Mouse (Mus musculus): Measurements from ENCODE around the gene Tmem231. TPM values are rescaled to one million over a fixed set of nuclear protein-coding genes. Genes with fewer than 3 reads are reported as not detected.

Gene Tmem231
- polyA plus RNA-seq, 1 experiment from 2014 or later, result 15.3 TPM

- no peaks in the 10 kb centered on the region for H3K4me1 ChIP-seq (replicated peaks; ENCODE audit: control insufficient read depth, insufficient read depth, low read length)
- no peaks in the 10 kb centered on the region for H3K27me3 ChIP-seq (ENCODE audit: control insufficient read depth, insufficient read depth, low read length)
- no peak overlapping the region for H3K9ac ChIP-seq
- H3K4me3 ChIP-seq (replicated peaks; ENCODE audit: low read length), result no peak overlapping the region
- H3K27ac ChIP-seq, result no peak overlapping the region
- DNase-seq (ENCODE audit: low spot score) (peak; percentile 48), ATAC-seq (ENCODE audit: low FRiP score) (no peak)
- peaks cover 9% of the 10 kb centered on the region; the same call in 1 of the 2 replicates for H3K36me3 ChIP-seq (replicated peaks; ENCODE audit: control insufficient read depth, insufficient read depth)
- no peak overlapping the region for H3K4me2 ChIP-seq (replicated peaks)
- no peaks in the 10 kb centered on the region for H3K9me3 ChIP-seq (ENCODE audit: control insufficient read depth, low read length)
- WGBS, result 32% methylated on average over 10 of the region's 10 CpGs
Measured at GRCm38 (mm10) chr8:111923383-111923804, 10.3 kb downstream of the Tmem231 start.

- ATAC-seq (ENCODE audit: low FRiP score), result no peak
Measured at GRCm38 (mm10) chr8:111920971-111921370, 12.7 kb downstream of the Tmem231 start.

GRCm38 (mm10) chr8:111919663-111920062 lies 14.0 kb downstream of the Tmem231 start:
- Histone ChIP-seq H3K4me1 (replicated peaks; ENCODE audit: control insufficient read depth, insufficient read depth, low read length) (no peaks in the 10 kb centered on the region), H3K4me3 (replicated peaks; ENCODE audit: low read length) (no peak overlapping the region), H3K27ac (no peak overlapping the region), H3K36me3 (replicated peaks; ENCODE audit: control insufficient read depth, insufficient read depth) (peaks cover 18% of the 10 kb centered on the region; the same call in 1 of the 2 replicates), H3K4me2 (replicated peaks) (no peak overlapping the region), H3K9ac (no peak overlapping the region), H3K27me3 (ENCODE audit: control insufficient read depth, insufficient read depth, low read length) (no peaks in the 10 kb centered on the region), H3K9me3 (ENCODE audit: control insufficient read depth, low read length) (no peaks in the 10 kb centered on the region)
- DNase-seq (ENCODE audit: low spot score), result no peak
- WGBS, result 86% methylated on average over 2 of the region's 2 CpGs
- no peak for ATAC-seq (ENCODE audit: low FRiP score)

More at GRCm38 (mm10) chr8:111920971-111921370, 12.7 kb downstream of the Tmem231 start:
- no peaks in the 10 kb centered on the region for H3K27me3 ChIP-seq (ENCODE audit: control insufficient read depth, insufficient read depth, low read length)
- WGBS, result 91% methylated on average over 4 of the region's 4 CpGs
- no peak overlapping the region for H3K4me2 ChIP-seq (replicated peaks)
- H3K9ac ChIP-seq, result no peak overlapping the region
- no peak overlapping the region for H3K27ac ChIP-seq
- DNase-seq (ENCODE audit: low spot score), result no peak
- no peak overlapping the region for H3K4me3 ChIP-seq (replicated peaks; ENCODE audit: low read length)
- H3K4me1 ChIP-seq (replicated peaks; ENCODE audit: control insufficient read depth, insufficient read depth, low read length), result no peaks in the 10 kb centered on the region
- H3K36me3 ChIP-seq (replicated peaks; ENCODE audit: control insufficient read depth, insufficient read depth), result peaks cover 18% of the 10 kb centered on the region; the same call in 1 of the 2 replicates
- no peaks in the 10 kb centered on the region for H3K9me3 ChIP-seq (ENCODE audit: control insufficient read depth, low read length)

GRCm38 (mm10) chr8:111912860-111913432 lies 20.7 kb downstream of the Tmem231 start:
- no peak overlapping the region for H3K9ac ChIP-seq
- ATAC-seq (ENCODE audit: low FRiP score) (peak; percentile 90), DNase-seq (ENCODE audit: low spot score) (peak; percentile 61)
- H3K36me3 ChIP-seq (replicated peaks; ENCODE audit: control insufficient read depth, insufficient read depth), result peaks cover 15% of the 10 kb centered on the region; the same call in 1 of the 2 replicates
- peaks cover 14% of the 10 kb centered on the region; the same call in 1 of the 2 replicates for H3K4me1 ChIP-seq (replicated peaks; ENCODE audit: control insufficient read depth, insufficient read depth, low read length)
- no peaks in the 10 kb centered on the region for H3K27me3 ChIP-seq (ENCODE audit: control insufficient read depth, insufficient read depth, low read length)
- H3K9me3 ChIP-seq (ENCODE audit: control insufficient read depth, low read length), result no peaks in the 10 kb centered on the region
- peak overlapping the region; percentile 35; the same call in 1 of the 2 replicates for H3K27ac ChIP-seq
- H3K4me3 ChIP-seq (replicated peaks; ENCODE audit: low read length), result no peak overlapping the region
- peak overlapping the region; percentile 21; the same call in 1 of the 2 replicates for H3K4me2 ChIP-seq (replicated peaks)
- 32% methylated on average over 12 of the region's 12 CpGs for WGBS

GRCm38 (mm10) chr8:111911572-111911971 lies 22.1 kb downstream of the Tmem231 start:
- Histone ChIP-seq H3K27ac (0 out of 2 replicates have a peak overlapping the region, but pooled peaks have one; percentile 27), H3K4me3 (replicated peaks; ENCODE audit: low read length) (no peak overlapping the region), H3K9me3 (ENCODE audit: control insufficient read depth, low read length) (no peaks in the 10 kb centered on the region), H3K9ac (no peak overlapping the region), H3K27me3 (ENCODE audit: control insufficient read depth, insufficient read depth, low read length) (no peaks in the 10 kb centered on the region), H3K4me2 (replicated peaks) (no peak overlapping the region), H3K4me1 (replicated peaks; ENCODE audit: control insufficient read depth, insufficient read depth, low read length) (peaks cover 14% of the 10 kb centered on the region; the same call in 1 of the 2 replicates), H3K36me3 (replicated peaks; ENCODE audit: control insufficient read depth, insufficient read depth) (0 out of 2 replicates have a peak, but pooled peaks cover 6% of the 10 kb centered on the region)
- WGBS, result 35% methylated on average over 7 of the region's 7 CpGs
- no peak for ATAC-seq (ENCODE audit: low FRiP score)
- no peak for DNase-seq (ENCODE audit: low spot score)

- H3K9ac ChIP-seq, result peak within 1 kb of the TSS; percentile 72
- H3K4me3 ChIP-seq (replicated peaks; ENCODE audit: low read length), result peak within 1 kb of the TSS; percentile 38
- H3K27me3 ChIP-seq (ENCODE audit: control insufficient read depth, insufficient read depth, low read length), result no peaks in the 10 kb centered on the region
- H3K4me1 ChIP-seq (replicated peaks; ENCODE audit: control insufficient read depth, insufficient read depth, low read length), result peaks cover 14% of the 10 kb centered on the region; the same call in 1 of the 2 replicates
- H3K9me3 ChIP-seq (ENCODE audit: control insufficient read depth, low read length), result no peaks in the 10 kb centered on the region
- ATAC-seq (ENCODE audit: low FRiP score) (peak; percentile 44; the same call in 1 of the 2 replicates), DNase-seq (ENCODE audit: low spot score) (no peak)
- WGBS, result 4% methylated on average over 45 of the region's 47 CpGs
- no peak within 1 kb of the TSS; the same call in 1 of the 2 replicates for H3K27ac ChIP-seq
- H3K4me2 ChIP-seq (replicated peaks), result peak within 1 kb of the TSS; percentile 81
- 0 out of 2 replicates have a peak, but pooled peaks cover 3% of the 10 kb centered on the region for H3K36me3 ChIP-seq (replicated peaks; ENCODE audit: control insufficient read depth, insufficient read depth)
Measured at GRCm38 (mm10) chr8:111909621-111910450, 23.8 kb downstream of the Tmem231 start, which contains the start of gene Chst5. Chst5 (minus strand) TSS chr8:111910447.

- no peak overlapping the region for H3K4me2 ChIP-seq (replicated peaks)
- H3K4me3 ChIP-seq (replicated peaks; ENCODE audit: low read length), result no peak overlapping the region
- DNase-seq (ENCODE audit: low spot score) (no peak), ATAC-seq (ENCODE audit: low FRiP score) (no peak)
- no peaks in the 10 kb centered on the region for H3K36me3 ChIP-seq (replicated peaks; ENCODE audit: control insufficient read depth, insufficient read depth)
- no peak overlapping the region for H3K27ac ChIP-seq
- no peaks in the 10 kb centered on the region for H3K27me3 ChIP-seq (ENCODE audit: control insufficient read depth, insufficient read depth, low read length)
- H3K9me3 ChIP-seq (ENCODE audit: control insufficient read depth, low read length), result no peaks in the 10 kb centered on the region
- WGBS, result 79% methylated on average over 8 of the region's 8 CpGs
- no peak overlapping the region for H3K9ac ChIP-seq
- H3K4me1 ChIP-seq (replicated peaks; ENCODE audit: control insufficient read depth, insufficient read depth, low read length), result peaks cover 14% of the 10 kb centered on the region; the same call in 1 of the 2 replicates
Measured at GRCm38 (mm10) chr8:111905500-111906121, 28.1 kb downstream of the Tmem231 start.

GRCm38 (mm10) chr8:111902080-111902479 lies 31.6 kb downstream of the Tmem231 start:
- H3K36me3 ChIP-seq (replicated peaks; ENCODE audit: control insufficient read depth, insufficient read depth), result no peaks in the 10 kb centered on the region

GRCm38 (mm10) chr8:111898586-111898985 lies 35.1 kb downstream of the Tmem231 start:
- no peaks in the 10 kb centered on the region for H3K9me3 ChIP-seq (ENCODE audit: control insufficient read depth, low read length)
- no peak overlapping the region for H3K9ac ChIP-seq
- no peaks in the 10 kb centered on the region for H3K27me3 ChIP-seq (ENCODE audit: control insufficient read depth, insufficient read depth, low read length)
- no peaks in the 10 kb centered on the region for H3K36me3 ChIP-seq (replicated peaks; ENCODE audit: control insufficient read depth, insufficient read depth)
- H3K4me2 ChIP-seq (replicated peaks), result no peak overlapping the region
- H3K4me1 ChIP-seq (replicated peaks; ENCODE audit: control insufficient read depth, insufficient read depth, low read length), result no peaks in the 10 kb centered on the region
- WGBS, result 39% methylated on average over 10 of the region's 10 CpGs
- no peak overlapping the region for H3K27ac ChIP-seq
- no peak overlapping the region for H3K4me3 ChIP-seq (replicated peaks; ENCODE audit: low read length)
- no peak for ATAC-seq (ENCODE audit: low FRiP score)
- no peak for DNase-seq (ENCODE audit: low spot score)

More at GRCm38 (mm10) chr8:111902080-111902479, 31.6 kb downstream of the Tmem231 start:
- no peaks in the 10 kb centered on the region for H3K4me1 ChIP-seq (replicated peaks; ENCODE audit: control insufficient read depth, insufficient read depth, low read length)
- H3K27ac ChIP-seq, result no peak overlapping the region
- no peak overlapping the region for H3K4me2 ChIP-seq (replicated peaks)
- no peak for DNase-seq (ENCODE audit: low spot score)
- no peaks in the 10 kb centered on the region for H3K27me3 ChIP-seq (ENCODE audit: control insufficient read depth, insufficient read depth, low read length)
- ATAC-seq (ENCODE audit: low FRiP score), result no peak
- H3K4me3 ChIP-seq (replicated peaks; ENCODE audit: low read length), result no peak overlapping the region
- 50% methylated on average over 5 of the region's 5 CpGs for WGBS
- no peak overlapping the region for H3K9ac ChIP-seq
- no peaks in the 10 kb centered on the region for H3K9me3 ChIP-seq (ENCODE audit: control insufficient read depth, low read length)

All from hindbrain, embryonic 14.5 days (tissue).